10 mouse cellular contexts compared by ENCODE assay signal in genomic region chr2:59779355-59779754, GRCm38 (mm10).
DNase-seq lines count a peak whose midpoint lies in the region; ATAC-seq lines count a peak whose summit lies in the region.
"Had no signal": no experiment of that assay in that cellular context is flagged by ENCODE, and none has a peak within 500 bp of the region (broad histone marks: within the 10 kb centered on the region; RNA-seq: fewer than 3 reads in every experiment).

No protein-coding gene starts in this region.

- no peaks in the 10 kb centered on the region for H3K9me3 ChIP-seq in embryonic facial prominence, embryonic 10.5 days
- no peaks in the 10 kb centered on the region for H3K9me3 ChIP-seq in hindbrain, embryonic 14.5 days (ENCODE audit: control insufficient read depth, low read length)
- H3K9me3 ChIP-seq: heart, embryonic 13.5 days had no signal

- H3K4me2 ChIP-seq in hindbrain, embryonic 14.5 days (replicated peaks) = no peak overlapping the region
- H3K4me2 ChIP-seq: heart, embryonic 13.5 days had no signal

- H3K36me3 ChIP-seq in embryonic facial prominence, embryonic 10.5 days (replicated peaks) = peaks cover 50% of the 10 kb centered on the region
- H3K36me3 ChIP-seq in hindbrain, embryonic 14.5 days (replicated peaks; ENCODE audit: control insufficient read depth, insufficient read depth) = no peaks in the 10 kb centered on the region

- H3K4me1 ChIP-seq in embryonic facial prominence, embryonic 10.5 days = peaks cover 26% of the 10 kb centered on the region; the same call in 1 of the 2 replicates
- H3K4me1 ChIP-seq in hindbrain, embryonic 14.5 days (replicated peaks; ENCODE audit: control insufficient read depth, insufficient read depth, low read length) = no peaks in the 10 kb centered on the region

- peak; percentile 70 for DNase-seq in 416B (ENCODE audit: low read depth)
- no peak for DNase-seq in embryonic facial prominence, embryonic 10.5 days (ENCODE audit: low spot score)
- peak; percentile 63 to 87 for DNase-seq in kidney, postnatal 25 days
- peak; percentile 36 for DNase-seq in lung, postnatal 10 days
- DNase-seq in gastrocnemius, postnatal 10 days = no peak
- no peak for DNase-seq in hindbrain, embryonic 14.5 days (ENCODE audit: low spot score)
- no peak for DNase-seq in cerebellum, adult 9-11 months
- DNase-seq in heart, postnatal 14 days = no peak

- ATAC-seq in hindbrain, embryonic 14.5 days (ENCODE audit: low FRiP score) = no peak

- intact Hi-C loops in heart, postnatal 14 days (cut with DNase I) = no loop called here

- WGBS in embryonic facial prominence, embryonic 10.5 days = 90% methylated on average over 10 of the region's 10 CpGs
- 87% methylated on average over 10 of the region's 10 CpGs for WGBS in hindbrain, embryonic 14.5 days

- no peak overlapping the region for H3K4me3 ChIP-seq in embryonic facial prominence, embryonic 10.5 days
- H3K4me3 ChIP-seq in hindbrain, embryonic 14.5 days (replicated peaks; ENCODE audit: low read length) = no peak overlapping the region
- H3K4me3 ChIP-seq: erythroblast, embryonic 14.5 days; heart, embryonic 13.5 days had no signal

- no peaks in the 10 kb centered on the region for H3K27me3 ChIP-seq in embryonic facial prominence, embryonic 10.5 days (replicated peaks; ENCODE audit: low read depth, poor library complexity, severe bottlenecking)
- no peaks in the 10 kb centered on the region for H3K27me3 ChIP-seq in hindbrain, embryonic 14.5 days (ENCODE audit: control insufficient read depth, insufficient read depth, low read length)
- H3K27me3 ChIP-seq: heart, embryonic 13.5 days had no signal

- 0 out of 2 replicates have a peak overlapping the region, but pooled peaks have one; percentile 20 for H3K27ac ChIP-seq in embryonic facial prominence, embryonic 10.5 days (replicated peaks)
- no peak overlapping the region for H3K27ac ChIP-seq in hindbrain, embryonic 14.5 days
- H3K27ac ChIP-seq: heart, embryonic 13.5 days had no signal

- H3K9ac ChIP-seq in hindbrain, embryonic 14.5 days = no peak overlapping the region
- H3K9ac ChIP-seq: heart, embryonic 13.5 days had no signal

Comparison
In these comparisons a context has a peak if more than half of its experiments do, and no peak if none do; other contexts are left out.
1. DNase-seq: peak in 416B (single experiment), kidney, postnatal 25 days (2 of 2) and lung, postnatal 10 days (single experiment); none in embryonic facial prominence, embryonic 10.5 days (single experiment), gastrocnemius, postnatal 10 days (single experiment), hindbrain, embryonic 14.5 days (single experiment), cerebellum, adult 9-11 months (single experiment) and heart, postnatal 14 days (0 of 2).